Mouse (Mus musculus) right cerebral cortex, postnatal 4 days (tissue): Measurements from ENCODE around the gene Fam168a.
"Not testable (repeated sequence)": the region's sequence is repeated elsewhere in the genome, so short reads cannot be mapped to it uniquely, and the experiment has no call there.

Experiments used
- DNase-seq: peaks from one replicate; pipeline ENCODE4 v3.0.0-alpha.2; 2022

Gene Fam168a

DNA sequence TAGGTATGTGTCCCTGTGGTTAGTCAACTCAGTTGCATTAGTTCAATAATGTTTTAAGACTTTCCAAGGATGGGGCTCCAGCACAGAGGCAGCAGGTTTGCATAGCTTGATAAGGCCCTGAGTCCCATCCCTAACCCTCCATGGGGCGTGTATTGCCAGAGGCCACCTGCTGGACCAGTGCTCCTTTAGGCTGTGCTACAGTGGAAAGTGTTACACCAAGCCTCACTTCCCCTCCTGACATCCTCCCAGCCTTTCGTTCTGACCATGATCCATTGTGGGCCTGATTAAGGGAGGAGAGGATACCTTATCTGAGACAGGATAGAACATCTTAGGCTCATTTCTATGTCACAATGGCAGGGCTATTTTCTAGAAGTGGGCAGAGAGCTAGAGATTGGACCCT is 137.4 kb downstream of the Fam168a start:
- no peak for DNase-seq

DNA sequence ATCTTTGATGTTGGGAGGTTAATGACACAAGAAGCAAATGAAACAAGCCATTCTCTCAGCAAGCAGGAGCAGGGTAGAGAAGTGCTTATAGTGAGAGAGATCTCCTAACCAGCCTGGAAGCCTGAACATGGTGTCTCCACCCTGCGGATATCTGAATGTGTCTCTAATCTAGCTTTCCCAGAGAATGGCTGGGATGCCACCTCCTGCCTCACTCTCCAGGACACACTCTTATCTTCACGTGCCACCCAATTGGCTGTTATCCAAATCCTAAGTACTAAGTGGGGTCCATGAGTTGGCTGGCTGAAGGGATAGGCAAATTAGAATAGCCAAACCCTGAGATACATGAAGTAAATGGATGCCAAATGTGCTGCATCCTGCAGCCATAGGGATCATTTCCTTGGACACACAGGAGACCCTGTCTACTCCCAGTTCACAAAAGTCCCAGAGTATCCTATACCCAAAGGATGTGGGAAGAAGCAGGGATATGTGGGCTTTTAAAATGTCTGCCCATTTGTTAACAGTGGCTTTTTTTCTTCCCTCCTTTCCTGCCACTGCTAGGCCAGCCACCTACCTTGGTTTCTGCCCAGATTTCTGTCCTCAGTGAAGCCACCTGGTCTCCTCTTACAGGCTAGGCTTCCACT is 138.1 kb downstream of the Fam168a start:
- DNase-seq = no peak

DNA sequence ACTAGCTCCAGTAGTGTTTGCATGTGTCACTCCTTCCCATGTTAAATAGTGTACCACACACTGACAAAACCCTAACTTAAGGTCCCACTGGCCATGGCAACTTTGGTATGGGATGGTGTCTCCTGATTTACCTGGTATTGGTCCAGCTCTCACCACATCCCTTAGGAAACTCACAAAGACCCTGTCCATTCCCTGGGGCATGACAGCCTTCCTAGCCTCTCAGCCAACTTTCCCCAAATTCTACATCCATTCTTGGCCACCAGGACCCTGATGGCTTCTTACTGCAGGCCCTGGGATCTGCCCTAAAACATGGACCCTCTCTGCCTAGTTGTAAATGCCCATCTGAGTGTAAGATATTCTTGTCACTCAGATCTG is 138.6 kb downstream of the Fam168a start:
- no peak for DNase-seq

DNA sequence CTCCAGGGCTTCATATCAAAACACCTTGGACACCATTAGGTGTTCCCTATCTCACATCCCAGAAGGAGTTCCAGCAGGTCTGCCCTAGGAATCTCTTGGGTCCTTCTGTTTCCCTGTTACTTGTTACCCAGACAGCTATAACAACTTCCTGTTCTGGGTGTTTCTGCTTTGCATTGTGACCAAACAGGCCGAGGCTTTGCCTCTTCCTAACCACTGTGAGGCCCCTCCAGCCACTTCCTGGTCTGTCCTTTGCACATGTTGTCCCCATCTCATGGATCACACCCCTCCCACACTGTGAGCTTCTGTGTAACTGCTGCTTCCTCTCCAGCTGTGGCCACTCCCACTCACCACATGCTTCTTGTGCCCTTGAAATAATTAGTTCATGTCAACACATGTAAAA is 139.0 kb downstream of the Fam168a start:
- DNase-seq = no peak

DNA sequence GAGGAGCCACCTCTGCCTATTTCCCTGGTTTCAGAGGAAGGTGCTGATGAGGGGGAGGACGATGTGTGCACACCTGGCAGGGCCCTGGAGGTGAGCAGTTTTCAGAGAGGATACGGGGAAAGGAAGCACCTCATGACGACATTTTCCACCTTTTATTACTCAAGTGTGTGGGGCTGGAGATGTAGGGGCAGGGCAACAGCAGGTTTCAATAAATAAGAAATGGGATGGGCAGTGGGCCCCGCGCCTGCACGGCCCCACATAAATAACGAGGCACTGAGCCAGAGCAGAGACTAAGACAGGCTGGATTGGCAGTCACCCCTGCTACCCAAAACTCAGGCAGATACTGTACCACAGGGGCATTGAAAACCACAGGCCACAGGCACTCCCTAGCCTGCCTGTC is 139.6 kb downstream of the Fam168a start:
- not testable (repeated sequence) for DNase-seq

DNA sequence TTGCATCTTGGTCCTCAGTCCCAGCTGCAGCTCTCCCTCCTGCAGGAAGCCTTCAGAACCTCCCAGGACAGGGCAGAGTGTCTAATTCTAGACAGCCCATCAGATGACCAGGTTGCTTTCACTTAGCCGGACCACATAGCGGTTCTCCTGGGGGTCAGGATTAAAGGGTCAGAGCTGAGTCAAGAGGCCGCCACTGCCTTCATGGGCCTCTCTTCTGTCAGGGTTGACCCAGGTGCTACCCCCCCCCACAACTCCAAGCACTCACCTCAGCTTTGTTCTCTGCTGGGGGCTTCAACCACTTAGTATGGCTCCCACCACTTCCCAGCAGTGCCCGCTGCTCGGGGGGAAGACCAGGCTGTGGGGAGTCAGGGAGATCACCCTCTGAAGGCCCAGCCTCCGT is 140.7 kb downstream of the Fam168a start:
- DNase-seq = no peak

DNA sequence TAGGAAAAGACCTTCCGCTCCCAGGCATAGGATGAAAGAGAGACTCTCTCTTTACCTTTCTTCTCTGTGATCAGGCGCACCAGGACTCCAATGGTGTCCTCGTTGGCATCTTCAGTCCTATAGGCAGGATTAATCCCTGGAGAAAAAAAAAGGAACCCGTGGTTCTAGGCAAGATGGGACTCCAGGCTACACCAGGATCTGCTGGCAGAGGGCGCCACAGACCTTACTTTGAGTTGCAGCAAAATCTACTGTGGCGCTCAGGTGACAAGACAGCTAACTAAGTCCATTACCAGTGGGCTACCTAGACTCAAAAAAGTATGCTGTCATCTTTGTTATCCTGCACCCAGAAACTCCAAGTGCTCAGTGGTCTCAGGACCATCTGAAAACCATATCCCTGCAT is 142.3 kb downstream of the Fam168a start:
- DNase-seq = peak; percentile 79

DNA sequence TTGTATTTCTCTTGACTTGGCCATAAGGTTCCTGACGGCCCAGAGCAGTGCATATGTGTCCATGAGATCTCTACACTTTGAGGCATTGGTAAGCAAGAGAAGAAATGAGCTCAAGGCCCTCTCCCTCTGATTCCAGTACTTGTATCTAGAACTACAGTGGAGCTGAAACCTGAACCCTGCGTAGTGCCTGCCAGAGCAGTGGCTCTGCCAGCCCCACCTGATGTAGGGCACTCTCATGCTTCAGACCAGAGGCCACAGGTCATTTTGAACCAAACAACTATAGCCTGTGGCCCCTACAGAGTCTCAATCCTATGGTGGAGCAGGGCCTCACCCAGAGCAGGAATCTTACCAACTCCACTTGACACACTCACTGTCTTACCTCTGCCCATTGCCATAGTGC is 143.1 kb downstream of the Fam168a start:
- no peak for DNase-seq

DNA sequence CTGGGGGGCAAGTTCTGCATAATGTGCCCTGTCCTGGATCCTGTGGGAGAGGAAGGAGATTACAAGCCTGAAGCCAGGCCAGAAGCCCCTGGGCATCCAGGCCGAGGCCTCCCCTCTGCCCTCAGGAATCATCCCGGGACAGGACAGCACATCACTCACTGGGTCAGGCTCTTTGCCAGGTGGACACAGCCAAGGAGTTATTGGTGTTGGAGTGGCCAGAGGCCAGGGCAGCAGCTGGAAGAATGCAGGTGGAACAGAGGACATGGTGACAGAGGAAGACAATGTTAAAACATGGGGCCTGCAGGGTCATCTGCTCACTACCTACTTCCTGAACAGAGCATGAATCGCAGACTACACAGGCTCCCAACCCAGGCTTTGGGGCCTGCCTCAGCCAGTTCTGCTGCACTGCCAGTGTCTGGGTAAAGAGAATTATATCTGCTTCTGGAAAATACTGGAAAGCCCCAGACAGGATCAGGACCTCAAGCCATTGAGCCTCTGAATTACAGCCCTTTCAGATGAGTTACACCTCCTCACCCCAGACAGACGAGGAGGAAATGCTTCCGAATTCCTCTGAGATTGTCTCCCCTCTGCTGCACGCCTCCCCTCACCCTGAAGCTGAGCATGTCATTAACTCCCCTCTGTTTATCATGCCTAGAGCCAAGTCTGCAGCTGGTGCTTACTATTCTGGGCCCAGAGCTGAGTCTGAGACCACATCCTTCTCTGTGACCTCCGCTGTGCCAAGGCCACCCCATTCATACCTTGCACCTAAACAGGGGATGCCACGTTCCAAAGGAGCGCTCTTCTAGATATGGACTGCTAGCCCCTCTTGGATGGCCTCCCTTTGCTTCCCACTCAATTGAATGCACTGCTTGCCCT is 145.3 kb downstream of the Fam168a start:
- no peak for DNase-seq

DNA sequence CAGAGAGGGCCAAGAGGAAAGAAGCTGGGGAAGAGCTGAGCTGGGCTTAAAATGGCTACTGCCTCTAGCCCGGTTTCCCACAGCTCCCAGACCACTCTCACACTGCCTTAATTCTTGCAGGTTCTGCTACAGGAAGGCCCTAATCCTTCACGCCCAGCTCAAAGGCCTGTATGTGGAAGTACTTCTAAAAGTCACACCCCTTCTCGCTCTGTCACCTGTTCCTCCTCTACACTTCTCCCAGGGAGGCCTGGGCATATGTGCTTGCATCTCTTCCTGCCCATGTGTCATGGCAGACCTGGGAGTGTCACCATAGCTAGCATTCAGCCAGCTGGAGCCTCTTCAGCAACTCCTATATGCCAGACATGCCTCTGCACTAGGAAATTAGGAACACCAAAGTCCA is 147.0 kb downstream of the Fam168a start:
- DNase-seq = no peak

DNA sequence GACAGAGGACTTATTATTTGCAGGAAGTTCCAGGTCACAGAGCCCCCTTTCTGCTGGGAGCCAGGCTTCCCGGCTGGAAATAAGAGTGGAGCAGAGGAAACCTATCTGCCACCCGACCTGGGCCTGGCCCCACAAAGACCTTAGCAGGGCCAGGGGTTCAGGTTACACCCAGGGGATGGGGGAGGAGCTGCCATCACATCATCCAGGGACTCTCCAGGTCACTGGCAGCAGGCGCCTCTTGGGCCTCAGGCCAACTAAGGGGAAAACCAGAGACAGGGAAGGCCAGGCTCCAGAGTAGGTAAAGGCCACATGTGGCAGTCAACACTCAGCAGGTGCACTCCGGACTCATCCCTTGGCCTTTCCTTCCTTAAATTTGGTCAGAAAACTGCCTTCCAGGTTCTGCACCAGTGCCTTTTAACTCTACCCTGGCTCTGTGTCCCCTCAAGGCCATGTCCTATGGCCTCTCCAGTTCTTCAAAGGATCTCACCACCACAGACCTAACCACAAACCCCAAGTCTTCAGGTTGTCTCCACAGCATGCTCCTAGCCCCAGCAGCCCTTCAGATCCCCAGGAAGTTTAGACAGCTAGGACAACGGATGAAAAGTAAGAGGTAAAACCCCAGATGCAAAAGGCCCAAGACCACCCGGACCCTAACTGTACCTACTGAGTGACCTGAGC is 147.8 kb downstream of the Fam168a start:
- no peak for DNase-seq

DNA sequence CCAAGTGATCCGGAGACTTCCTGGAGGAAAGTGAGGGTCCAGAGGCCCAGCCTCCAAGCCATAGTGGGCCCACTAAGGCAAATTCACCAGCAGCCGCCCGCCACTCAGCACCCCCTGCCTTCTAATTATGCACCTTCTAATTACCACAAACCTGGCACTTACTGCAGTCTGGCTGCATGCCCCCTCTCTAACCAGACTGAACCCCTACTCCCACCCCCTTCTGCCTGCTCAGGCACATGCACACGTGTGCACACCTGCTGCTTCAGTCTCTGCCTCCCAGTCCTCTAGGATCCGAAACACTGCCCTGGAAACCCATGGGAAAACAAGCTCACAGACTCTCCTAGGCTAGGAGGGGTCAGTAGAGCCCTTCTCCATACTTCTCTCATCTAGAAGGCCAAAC is 148.4 kb downstream of the Fam168a start:
- no peak for DNase-seq

DNA sequence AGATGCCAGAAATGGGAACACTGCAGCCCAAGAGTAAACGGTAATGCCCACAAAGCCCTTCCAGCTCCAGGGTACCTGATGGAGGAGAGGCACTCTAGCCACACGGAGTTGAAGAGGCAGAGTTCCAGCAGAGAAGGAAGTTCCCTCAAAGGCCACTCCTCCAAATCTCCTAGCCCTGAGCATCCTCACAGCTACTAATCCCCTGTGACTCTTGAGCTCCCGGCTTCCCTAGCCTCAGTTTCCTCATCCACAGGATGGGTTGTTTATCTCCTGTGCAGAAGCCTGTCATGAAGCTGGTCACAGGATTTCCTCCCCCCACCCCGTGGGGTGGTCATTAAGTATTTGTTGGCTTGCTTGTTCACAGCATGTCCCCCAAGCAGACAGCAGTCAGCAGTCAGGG is 148.9 kb downstream of the Fam168a start:
- DNase-seq = no peak

DNA sequence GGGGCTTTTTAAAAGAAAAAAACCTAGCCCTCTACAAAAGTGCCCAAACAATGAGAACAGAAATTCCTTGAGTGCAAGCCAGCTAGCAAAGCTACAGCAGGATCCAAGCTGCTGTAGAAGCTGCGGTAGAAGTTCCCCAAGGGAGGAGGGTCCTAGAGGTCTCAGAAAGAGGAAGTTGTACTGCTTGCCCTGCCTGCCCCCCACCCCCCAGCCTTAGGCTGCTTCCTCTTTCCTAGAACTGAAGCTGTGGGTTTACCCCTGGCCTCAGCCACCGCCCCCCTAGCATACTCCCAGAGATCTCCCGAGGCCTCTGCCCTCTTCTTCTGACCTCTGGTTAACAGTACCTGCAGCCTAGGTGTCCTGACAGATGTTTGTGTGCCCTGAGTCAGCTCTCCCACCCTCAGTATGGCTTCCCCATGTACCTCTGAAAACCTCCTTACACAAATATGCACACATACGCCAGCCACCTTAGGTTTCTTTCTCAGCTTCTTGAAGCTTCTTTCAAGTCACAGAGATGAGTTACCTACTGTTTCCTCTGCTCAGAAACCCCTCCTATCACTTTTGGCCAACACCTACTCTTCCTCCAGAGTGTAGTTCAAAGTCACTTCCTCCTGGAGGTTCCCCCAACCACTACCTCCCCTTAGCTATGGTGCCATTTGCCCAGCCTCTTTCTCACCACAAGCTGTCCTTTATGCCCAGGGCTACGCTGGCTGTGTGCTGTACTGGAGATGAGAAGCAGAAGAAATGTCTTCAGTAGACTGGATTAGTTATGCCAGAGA is 149.5 kb downstream of the Fam168a start:
- no peak for DNase-seq

DNA sequence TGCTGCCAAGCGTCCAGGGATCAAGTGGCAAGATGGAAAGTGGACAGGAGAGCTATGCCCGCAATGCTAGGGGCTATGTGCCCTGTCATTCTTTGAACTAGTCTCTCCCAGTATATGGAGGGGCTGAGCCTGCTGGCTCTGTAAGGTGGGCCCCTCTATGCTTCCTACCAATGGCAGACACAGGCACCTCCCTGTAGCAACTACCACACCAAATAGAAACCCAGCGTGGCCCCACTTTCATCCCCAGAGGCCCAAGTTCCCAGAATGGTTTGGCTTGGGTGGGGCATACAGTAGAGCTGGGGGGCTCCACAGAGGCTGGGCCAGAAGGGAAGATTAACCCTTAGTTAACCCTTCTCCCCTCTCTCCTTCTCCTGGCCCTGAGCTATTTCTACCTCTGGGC is 154.0 kb downstream of the Fam168a start:
- no peak for DNase-seq

DNA sequence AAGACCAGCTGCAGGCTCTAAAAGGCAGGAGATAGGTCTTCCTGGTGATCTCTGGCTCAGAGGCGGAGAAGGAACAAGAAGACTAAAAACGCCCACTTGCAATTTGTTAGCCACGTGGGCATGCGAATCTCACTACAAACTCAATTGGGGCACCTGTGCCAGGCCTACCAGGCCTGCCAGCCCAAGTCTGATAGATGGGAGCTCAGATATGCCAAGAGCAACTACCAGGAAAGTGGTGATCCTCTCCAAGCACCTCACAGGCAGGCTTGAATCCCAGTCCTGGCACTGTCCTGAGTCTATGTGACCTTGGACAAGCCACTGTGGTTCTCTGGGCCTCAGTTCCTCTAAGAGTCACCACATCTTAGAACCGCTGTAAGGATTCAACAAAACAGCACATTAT is 154.8 kb downstream of the Fam168a start:
- DNase-seq = no peak

DNA sequence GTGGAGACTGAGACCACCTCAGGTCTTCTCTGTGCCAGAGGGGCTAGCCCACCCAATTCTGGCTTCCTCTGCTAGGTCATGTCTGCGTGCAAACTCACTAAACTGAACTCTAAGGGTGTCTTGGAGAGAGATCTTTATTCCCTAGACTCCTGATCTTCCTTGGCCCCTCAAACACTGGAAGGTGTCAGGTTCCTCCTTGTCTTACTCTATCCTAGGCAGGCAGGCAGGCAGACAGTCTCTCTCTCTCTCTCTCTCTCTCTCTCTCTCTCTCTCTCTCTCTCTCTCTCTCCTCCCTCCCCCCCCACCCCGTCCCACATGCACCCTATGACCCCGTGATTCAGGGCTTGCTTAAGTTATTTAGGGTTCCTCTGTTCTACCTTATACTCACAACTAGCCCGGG is 155.9 kb downstream of the Fam168a start:
- no peak for DNase-seq

DNA sequence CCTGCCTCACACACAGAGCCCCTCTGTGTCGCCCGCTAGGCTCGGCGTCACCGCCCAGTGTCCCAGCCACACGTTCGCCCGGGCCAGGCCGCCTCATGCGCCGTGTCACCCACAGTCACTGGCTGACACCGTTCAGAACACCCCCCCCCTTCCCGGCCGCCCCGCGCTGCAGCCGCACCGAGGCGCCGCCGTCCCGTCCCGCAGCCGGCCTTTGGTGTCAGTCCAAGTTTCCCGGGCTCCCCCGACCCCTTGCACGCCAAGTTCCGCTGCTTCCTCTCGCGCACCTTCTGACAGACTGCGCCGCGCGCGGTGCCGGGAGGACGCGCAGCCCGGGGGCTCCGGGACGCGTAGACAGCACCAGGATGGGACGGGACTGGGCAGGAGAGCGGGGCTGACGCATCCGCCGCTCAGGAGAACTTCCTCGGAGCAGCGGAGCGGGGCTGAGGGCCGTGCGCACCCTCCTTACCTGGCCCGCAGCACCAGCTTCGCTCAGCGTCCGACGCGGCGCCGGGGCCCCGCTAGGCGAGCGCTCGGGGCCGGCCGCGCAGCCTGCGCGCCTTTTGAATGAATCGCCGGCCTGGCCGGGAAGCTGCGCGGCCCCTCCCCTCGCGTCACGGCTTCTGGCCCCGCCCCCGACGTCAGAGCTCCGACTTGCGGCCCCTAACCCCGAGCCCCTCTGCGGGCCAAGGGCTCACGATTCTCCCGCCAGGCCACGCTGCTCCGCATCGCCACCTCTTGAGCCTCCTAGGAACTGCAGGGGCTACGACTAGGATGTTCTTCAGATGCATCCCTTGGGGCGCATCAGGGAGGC is 156.6 kb downstream of the Fam168a start, which contains the start of gene Relt:
Gene Relt (minus strand): TSS at position 619 of the 811 bp plus-strand sequence.
- DNase-seq = peak; percentile 91

DNA sequence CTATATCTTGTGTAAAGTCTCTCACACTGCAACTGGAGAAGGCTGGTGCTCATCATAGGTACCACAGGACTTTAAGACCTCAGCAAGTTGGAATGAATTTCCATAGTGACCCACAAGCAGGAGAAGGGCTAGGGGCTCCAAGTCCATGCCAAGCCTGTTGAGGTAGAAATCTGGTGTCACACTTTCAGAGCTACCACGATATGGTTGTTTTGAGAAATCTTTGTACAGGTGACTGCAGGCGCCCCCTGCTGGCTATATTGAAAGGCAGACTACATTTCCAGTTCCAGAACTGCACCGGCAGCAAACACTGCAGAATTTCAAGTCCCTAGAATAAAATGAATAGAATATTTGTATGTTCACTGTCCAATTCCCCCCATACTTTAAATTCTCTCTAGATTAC is 160.2 kb downstream of the Fam168a start:
- peak; percentile 81 for DNase-seq

DNA sequence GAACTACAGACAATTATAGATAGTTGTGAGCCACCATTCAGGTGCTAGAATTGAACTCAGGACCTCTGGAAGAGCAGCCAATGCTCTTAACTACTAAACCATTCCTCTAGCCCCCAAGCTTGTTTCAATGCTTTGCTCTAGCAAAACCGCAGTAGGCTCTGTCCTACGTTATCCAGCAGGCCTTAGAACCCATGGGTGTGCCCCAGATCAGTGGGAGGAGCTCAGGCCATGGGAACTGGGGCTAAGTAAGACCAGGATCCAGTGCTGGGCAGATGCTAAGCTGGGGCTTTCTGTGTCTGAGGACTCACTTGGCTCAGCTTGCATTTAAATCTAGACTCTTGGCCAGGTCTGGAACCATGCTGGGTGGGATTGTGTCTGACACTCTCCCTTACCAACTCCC is 161.1 kb downstream of the Fam168a start:
- DNase-seq = no peak

DNA sequence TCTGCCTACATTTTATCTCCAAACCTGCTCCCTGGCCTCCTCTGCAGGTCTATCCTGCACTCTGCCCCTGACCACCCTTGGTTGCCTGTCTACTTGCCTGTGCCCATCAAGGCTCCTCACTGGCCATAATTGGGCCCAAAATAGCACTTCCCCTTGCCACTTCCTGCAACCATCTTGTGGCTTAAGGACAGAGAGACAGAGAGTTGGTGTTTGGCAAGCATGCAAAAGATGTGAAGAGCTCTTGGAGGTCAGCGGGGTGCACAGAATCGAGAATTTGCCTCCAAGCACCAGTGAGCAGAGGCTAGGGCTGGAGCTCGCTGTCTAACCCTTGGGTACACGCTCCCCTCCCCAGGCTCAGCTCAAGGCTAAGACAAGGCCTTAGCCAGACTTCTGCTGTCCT is 162.1 kb downstream of the Fam168a start:
- no peak for DNase-seq
